Mouse (Mus musculus) spleen, postnatal 10 days (tissue): ENCODE measurements around the gene Kdelc1.

Source experiments
- DNase-seq, 2 experiments: peaks; one replicate each; pipeline ENCODE4 v3.0.0; 2021 to 2022; ENCODE audit warnings: low spot score in 2 of 2

Kdelc1 gene

DNA sequence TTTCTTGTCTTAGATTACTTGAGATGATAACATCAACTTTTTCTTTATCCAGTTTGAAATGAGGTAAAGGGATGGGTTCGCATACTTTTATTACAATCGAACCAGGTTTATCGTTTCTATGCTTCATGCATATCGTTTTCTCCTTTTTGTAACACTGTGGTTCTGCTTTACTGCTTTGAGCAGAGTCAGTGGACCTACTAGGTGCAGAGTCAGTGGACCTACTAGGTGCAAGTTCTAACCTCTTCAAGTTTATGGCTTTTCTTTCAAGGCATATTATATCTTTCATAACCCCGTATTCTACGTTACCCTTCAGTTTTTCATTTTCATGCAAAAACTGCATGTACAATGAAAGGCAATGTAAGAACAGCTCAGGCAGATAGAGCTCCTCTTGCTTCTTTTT, 55.2 kb downstream of the Kdelc1 start:
- no peak for DNase-seq

- DNase-seq: no peak
Measured at GRCm38 (mm10) chr1:44061836-44062235, 56.8 kb downstream of the Kdelc1 start, which contains the start of gene Gm8251. Gene Gm8251 (minus strand): TSS chr1:44061936.

DNA sequence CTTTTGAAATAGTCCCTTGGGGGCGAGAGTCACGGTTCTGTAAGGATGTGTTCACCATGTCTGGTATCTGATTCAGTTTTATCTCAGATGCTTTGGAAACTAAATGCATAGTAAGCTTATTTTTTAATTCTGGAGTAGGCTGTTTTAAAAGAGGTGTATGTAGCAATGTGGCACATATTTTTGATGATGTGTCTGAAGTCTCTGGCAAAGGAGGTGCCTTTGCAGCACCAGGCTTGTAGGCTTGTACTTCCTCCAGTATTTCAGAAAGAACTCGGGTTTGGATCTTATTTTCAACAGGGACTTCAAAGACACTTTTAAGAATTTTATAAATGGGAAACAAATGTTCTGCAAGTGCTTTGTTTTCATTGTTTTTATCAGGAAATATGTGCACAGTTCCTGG, 60.8 kb downstream of the Kdelc1 start:
- DNase-seq: no peak
